Mouse (Mus musculus) left cerebral cortex, adult 9 months (tissue): ENCODE data around the gene Sema5b.
"Not testable (repeated sequence)": the region's sequence is repeated elsewhere in the genome, so short reads cannot be mapped to it uniquely, and the experiment has no call there.

ENCODE experiments used
- DNase-seq, 2 experiments: peaks; one replicate each; pipeline ENCODE4 v3.0.0; 2022; ENCODE audit warnings: low spot score in 2 of 2

The Sema5b gene

GRCm38 (mm10) chr16:35549354-35549753 lies 8.4 kb downstream of the Sema5b start:
- no peak for DNase-seq

GRCm38 (mm10) chr16:35555596-35556482 lies 14.9 kb downstream of the Sema5b start:
- no peak for DNase-seq

GRCm38 (mm10) chr16:35557038-35557437 lies 16.1 kb downstream of the Sema5b start:
- DNase-seq, result no peak

- no peak for DNase-seq
Observed at GRCm38 (mm10) chr16:35561541-35561940, 20.6 kb downstream of the Sema5b start.

- no peak for DNase-seq
Observed at GRCm38 (mm10) chr16:35564246-35564905, 23.4 kb downstream of the Sema5b start.

- DNase-seq, result not testable (repeated sequence)
Observed at GRCm38 (mm10) chr16:35565601-35566000, 24.7 kb downstream of the Sema5b start.

GRCm38 (mm10) chr16:35568225-35568880 lies 27.4 kb downstream of the Sema5b start:
- no peak for DNase-seq

GRCm38 (mm10) chr16:35569347-35569746 lies 28.4 kb downstream of the Sema5b start:
- DNase-seq, result no peak

- DNase-seq, result no peak
Observed at GRCm38 (mm10) chr16:35569758-35570157, 28.8 kb downstream of the Sema5b start.

GRCm38 (mm10) chr16:35570627-35571026 lies 29.7 kb downstream of the Sema5b start:
- DNase-seq, result peak in 1 of 2 experiments; percentile 32

GRCm38 (mm10) chr16:35573586-35573985 lies 32.6 kb downstream of the Sema5b start:
- no peak for DNase-seq

GRCm38 (mm10) chr16:35577181-35577941 lies 36.4 kb downstream of the Sema5b start:
- no peak for DNase-seq

- peak in 1 of 2 experiments; percentile 36 for DNase-seq
Observed at GRCm38 (mm10) chr16:35581299-35581698, 40.4 kb downstream of the Sema5b start.

- no peak for DNase-seq
Observed at GRCm38 (mm10) chr16:35583551-35584080, 42.7 kb downstream of the Sema5b start.

- DNase-seq, result no peak
Observed at GRCm38 (mm10) chr16:35585126-35585694, 44.3 kb downstream of the Sema5b start.

GRCm38 (mm10) chr16:35587046-35587779 lies 46.3 kb downstream of the Sema5b start:
- DNase-seq, result no peak

- DNase-seq, result no peak
Observed at GRCm38 (mm10) chr16:35587866-35588465, 47.0 kb downstream of the Sema5b start.

- DNase-seq, result no peak
Observed at GRCm38 (mm10) chr16:35588731-35589151, 47.8 kb downstream of the Sema5b start.

- peak in 1 of 2 experiments; percentile 29 for DNase-seq
Observed at GRCm38 (mm10) chr16:35591756-35592155, 50.8 kb downstream of the Sema5b start.
